Mouse (Mus musculus): ENCODE results near the gene Immp1l.

Gene Immp1l

DNA sequence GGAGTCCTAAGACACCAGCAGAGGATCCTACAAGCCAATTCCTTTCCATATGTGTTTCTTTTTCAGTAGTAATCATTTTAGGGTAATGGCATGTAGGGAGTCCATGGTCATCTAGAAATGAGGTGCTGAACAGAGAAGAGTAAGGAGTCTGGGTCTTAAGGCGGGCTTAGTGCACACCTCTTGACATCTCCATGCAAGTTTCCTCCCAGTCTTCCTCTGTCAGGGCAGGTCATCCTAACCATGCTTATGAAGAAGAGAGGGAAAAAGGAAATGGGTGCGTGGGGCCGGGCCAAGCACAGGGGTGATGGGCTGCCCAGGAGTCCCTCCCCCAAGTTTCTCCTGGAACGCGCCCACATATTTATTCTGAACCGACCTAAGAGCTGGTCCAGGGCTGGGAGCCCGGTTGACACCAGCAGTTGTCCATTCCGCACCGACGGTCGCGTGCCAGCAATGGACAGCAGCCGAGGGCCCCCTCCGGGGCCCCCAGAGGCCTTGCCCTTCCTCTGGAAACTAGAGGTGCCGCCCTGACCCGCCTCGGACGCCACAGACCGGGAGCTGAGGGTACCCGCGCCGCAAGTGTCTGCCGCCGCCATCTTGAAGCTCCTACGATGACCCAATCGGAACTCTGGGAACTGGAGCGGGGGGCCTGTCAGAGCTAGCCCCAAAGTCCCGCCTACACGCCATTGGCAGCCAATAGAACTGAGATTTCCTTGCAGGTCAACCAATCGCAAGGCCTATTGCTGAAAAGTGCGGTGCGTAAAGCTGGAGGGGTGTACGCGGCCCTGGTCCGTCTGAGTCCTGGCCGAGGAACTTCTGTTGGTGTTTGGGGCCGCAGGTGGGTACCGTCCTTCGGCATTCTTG lies at the start of gene Immp1l, which contains the start of gene Elp4:
TSS of gene Immp1l (plus strand) at position 743 of the 861 bp plus-strand sequence.
TSS of gene Elp4 (minus strand) at position 669 of the 861 bp plus-strand sequence.
- DNase-seq: peak; percentile 97

DNA sequence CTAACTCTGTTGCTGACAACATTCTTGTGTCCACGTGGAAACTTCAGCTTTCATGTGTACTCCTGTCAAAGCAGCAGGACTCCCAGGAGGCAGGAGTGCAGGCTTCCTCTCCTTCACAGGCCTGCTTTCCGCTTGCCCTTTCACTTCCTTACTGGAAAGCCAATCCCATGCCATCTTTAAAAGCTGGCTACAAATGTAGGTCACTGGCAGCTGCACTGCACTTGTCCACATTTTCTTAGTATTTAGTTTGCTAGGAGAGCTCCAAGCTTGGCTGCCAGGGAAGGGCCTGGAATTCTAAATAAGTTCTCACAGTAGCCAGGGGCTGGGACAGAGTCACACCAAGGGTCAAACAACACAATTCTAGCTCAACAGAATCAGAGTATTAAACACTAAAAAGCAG lies 49.7 kb upstream of the Immp1l start:
- peak; percentile 7 for DNase-seq

DNA sequence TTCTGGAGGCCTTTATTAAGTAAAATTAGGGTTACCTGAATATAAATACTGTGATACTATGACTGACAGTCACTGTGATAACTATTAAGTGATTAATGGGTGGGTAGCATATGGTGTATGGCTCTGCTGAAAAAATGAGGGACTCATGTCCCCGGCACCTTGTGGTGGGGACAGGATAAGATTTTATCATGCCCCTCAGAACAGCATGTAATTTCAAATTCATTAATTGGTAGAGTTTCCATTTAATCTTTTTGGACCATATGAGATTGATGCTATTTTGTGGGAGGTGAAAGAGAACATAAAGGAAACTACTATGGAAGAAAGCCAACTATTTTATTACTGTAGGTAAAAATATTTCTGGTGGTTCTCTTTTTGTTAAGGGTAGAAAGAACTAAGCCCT lies 31.0 kb upstream of the Immp1l start:
- DNase-seq: no peak

DNA sequence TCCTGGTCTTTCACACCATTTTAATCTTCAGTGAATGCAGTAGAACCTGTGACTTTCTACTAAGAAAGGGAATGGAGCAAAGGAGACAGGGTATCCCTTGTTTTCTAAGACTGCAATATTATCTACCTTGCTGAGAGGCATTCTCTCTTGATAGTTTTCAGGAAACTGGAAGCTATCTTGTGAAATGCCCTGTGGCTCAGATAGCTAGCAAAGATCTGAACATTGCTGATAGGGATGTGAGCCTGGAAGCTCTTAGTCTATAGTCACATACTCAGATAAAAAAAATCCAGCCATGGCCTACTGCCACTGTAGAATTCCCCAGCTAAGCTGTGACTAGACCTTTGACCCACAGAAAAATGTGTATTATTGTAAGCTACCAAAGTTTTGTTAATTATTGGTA lies 13.6 kb upstream of the Immp1l start:
- DNase-seq: no peak

DNA sequence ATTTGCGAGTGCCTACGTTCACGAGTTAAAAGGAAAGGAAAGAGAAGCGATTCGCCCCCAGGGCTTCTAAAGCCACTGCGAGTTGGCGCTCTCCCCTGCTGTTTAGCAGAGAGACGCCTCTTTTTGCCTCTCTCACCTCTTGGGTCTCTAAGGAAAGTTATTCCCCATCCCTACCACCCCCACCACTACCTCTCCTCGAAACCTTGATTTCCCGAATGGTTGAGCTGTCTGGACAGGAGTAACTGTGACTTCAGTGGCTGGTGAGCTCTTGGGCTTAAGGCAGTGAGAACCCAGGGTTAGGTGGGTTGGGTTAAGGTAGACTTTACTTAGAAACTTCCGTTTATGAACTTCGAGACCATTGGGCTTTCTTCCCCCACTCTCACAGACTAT lies 314 bp downstream of the Immp1l start:
- no peak for DNase-seq

DNA sequence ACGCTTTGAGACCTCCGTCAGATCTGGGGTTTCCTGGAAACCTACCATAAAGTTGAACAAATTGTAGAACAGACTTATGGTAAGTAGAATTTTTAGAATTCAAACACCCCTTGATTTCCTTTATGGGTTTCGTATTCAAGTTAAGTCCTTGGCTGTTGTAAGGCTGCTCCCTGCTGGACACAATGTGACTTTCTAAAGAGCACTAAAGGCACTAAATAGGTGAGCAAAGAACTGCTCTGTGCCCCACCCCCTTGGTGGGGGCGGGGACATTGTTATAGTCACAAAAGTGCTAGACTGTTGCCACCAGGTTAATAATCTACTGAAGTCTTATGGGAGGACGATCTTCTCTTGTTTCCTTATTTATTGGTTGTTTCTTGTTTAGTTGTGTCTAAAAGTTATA lies 3.9 kb downstream of the Immp1l start:
- peak; percentile 57 for DNase-seq

DNA sequence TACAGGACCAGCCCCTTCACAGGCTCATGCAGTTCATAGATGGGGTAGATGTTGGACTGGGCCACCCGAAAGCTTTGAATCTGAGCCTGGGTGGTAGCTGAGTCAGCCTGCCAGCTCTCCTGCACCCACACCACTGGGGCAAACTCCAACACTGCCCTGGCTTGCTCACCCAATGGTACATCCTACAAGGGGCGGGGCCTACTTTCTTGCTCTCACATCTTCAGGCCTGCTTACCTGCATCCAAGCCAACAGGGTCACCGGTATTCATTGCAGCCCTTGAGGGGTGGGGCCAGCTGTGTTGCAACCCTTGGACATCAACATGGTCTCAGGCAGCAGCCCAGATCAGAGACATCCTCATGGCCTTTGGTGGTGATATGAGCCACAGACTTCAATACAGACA lies 6.2 kb downstream of the Immp1l start:
- peak; percentile 17 for DNase-seq

DNA sequence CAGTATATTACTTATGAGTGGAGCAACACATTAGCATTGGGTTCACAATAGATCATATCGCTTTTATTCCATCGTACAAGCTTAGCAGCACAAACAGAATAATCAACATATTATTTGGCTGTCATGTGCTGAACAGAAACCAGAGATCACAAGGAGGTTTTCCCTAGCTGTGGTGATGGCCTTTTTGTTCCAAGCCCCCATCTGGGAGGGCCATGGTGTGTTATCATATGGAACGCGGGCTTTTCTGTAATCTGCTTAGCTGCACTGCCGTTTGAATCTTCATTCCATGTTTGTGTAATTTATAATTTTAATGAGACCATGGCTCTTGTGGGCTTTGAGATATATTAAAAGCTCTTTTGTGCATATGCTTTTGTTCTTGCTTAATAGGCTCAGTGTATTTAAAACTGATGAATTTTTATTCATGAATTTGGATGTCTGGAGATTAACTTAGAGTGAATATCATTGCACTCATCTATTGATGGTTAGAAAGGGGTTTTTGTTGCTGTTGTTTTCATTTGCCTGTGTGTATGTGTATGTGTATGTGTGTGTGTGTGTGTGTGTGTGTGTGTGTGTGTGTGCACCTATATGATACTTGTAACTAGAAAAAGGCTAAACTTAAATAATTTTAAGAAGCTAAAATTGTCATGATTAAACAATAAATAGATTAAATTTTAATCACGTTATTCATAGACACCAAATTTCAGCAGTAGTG lies 9.4 kb downstream of the Immp1l start:
- DNase-seq: no peak

DNA sequence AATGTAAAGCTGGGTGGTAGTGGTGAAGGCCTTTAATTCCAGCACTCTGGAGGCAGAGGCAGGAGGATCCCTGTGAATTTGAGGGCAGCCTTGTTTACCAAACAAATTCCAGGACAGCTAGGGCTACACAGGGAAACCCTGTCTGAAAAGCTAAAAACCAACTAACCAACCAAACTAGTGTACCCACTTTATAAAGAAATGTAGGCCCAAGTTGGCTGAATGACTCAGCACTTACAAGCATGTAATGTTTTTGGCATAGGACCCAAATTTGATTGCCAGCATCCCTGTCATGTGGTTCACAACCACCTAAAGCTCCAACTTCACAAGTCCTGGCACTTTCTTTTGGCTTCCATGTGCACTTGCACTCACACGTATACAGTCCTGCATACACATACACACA lies 12.2 kb downstream of the Immp1l start:
- DNase-seq: no peak

DNA sequence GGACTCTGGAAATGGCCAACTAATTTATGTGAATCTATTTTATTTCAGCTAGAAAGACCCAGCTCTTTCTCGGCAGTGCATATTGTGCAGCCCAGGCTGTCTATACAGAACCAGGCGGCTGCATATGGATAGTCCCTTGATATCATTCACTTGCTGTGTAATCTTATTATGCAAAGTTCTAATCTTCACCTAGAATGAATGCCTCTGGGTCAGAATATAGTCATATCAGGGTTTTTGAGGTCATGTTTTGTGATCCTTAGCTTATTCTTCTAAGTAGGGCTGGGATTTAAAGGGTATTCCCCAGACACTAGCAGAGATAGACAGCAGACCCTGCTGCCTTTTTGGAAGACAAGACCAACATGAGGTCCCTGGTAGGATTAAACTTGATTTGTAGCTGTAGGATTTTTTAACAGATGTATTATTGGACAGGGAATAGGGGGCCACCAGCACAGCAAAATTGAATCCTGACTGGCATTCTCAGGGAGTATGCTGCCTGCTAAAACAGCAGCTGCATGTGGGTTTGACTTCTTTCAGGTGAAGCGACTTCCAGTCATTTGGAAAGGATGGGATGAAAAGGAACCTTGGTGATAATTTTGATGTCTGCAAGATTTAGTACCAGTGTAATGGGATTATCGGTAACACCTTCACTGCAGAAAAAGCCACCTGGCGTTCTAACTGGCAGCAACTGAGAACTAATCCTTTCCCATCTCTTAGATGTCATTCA lies 13.3 kb downstream of the Immp1l start:
- no peak for DNase-seq

DNA sequence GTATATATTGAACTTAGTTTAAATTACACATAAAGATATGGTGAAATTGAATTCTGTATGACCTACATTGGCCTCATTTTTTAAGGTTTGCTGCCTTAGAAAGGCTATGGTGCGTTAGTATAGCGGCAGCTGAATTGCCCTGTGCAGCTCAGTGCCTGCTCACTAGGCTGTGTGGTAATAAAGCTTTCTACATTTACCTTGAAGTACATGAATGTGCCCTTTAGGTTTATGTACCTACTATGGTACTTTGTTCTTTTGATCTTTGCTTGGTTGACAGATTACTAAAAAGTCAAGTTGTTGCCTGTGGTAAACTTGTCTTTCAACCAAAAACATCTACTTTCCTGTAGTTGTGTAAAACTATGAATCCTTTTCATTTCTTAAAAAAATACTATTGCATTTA lies 45.7 kb downstream of the Immp1l start:
- no peak for DNase-seq

DNA sequence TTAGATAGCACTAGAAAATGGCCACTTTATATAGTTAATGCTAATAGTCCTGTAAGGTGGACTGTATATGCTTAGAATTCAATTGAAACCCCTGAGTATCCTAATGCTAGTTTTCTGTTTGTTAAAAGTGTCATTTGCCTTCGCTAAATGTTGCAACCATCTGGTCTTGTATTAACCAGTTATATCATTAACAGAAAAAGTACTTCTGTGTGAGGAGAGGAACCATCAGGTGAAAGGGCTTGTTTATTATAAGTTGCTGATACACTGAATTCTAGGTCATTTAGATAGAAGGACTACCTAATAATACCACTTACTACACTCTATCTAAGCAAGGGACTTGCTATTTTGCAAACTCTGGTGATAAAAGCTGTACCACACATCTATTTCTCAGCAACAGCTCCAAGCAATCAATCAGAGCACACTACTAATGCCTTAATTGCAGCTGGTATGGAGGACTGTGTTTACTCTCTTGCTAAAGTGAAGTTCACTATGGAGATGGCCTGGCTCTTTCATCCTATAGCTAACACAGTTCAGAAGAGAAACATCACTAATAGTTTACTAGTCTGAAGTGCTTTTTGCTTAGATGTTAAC lies 47.0 kb downstream of the Immp1l start:
- no peak for DNase-seq

DNA sequence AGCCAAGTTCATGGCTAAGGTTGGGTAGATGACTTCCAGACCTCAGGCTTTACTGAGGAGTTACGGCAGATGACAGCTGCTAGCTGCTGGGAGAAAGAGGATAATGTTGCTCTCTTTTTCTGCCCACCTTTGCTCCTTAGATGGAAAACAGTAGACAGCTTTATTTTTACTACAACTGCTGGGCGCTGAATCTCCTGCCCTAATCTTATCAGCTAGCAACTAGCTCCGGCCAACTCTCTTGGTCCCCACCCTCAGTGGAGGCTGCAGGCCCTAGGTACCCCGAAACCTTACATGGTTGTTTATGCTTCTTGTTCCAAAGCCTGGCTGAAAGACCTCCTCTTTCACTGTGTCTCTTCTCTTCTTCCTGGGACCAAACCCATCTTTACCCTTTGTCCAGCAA lies 49.4 kb downstream of the Immp1l start:
- no peak for DNase-seq

DNA sequence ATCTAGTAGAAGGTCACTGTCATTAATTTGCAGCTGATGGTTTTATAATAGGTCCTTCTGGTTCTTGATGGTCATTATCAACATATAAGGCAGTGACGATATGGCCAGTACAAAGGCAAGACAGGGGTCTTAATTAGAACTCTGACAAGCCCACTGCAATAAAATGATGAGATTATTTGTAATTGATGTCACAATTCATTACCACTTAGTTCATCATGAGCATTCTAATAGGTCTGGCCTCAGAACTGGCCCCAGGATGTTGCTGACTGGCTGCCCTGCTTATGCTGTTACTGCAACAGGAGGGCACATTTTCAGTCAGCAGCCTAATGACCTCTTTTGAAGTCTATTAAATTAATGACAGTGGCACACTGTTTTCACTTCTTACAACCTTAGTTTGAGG lies 59.0 kb downstream of the Immp1l start:
- DNase-seq: no peak

DNA sequence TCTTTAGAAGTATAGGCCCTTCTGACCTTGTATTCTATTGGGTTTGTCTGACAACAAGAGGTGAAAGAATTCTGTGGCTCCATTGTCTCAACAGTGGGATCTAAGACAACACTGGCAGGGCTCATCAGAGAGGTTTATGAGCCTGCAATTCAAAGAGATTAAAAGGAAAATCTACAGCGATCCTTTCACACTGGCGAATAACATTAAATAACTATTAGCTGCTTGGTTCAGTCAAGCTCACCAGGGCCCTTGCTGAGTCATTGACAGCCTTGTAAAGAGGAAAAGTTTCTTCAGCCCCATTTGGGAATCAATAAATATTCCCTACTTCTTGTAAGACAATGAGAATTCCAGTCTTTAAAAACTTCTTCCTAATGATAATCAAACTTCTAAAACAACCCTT lies 69.5 kb downstream of the Immp1l start:
- no peak for DNase-seq

DNA sequence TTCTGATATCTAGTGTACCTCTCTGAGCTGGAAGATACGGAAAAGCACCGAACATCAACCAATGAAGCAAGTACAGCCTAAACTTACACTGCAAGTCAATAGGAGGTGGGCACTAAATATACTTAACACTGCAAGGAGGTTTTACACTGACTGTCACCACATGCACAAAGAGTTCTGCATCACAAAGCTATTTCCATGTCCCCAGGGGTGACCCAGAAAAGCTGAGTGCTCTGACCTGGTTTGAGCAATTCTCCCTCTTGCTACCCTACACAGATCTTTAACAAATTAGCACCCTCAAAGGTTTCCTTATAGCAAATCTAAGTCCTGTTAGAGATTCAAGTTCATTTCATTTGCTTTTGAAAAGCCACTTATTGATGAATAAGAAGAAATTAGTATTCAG lies 73.6 kb downstream of the Immp1l start:
- DNase-seq: no peak

DNA sequence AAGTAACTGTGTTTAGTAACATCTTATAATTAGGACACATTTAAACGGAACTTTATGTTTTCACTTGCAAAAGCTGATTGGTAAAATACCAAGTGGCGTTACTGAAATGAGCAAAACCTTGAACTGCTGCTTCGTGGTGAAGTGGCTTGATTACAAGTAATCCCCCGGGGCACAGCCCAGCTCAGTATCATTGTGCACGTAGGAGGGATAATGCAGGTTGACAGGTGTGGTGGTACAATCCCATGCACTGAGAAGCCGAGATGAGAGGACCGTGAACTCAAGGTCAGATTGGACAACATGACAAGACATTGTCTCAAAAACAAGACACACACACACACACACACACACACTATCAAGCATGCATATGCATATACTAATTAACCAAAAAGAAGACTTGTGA lies 80.8 kb downstream of the Immp1l start:
- no peak for DNase-seq

DNA sequence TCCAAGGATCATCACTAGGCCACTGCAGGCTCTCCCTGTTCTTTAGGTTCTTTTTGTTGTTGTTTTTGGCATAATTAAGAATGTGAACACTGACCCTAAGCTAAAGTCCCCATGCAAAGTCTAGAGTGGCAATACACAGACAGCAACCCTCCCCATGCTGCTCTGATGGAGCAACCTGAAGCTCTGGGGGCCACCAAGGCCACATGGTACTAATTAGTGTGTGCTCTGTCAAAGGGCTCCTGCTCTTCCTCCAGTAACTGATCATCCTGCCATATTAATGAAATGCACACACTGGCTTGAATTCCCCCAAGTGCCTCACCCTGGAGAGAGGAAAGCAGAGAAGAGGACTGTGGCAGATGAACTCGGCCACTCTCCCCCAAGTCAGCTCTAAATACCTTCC lies 82.7 kb downstream of the Immp1l start:
- DNase-seq: no peak

DNA sequence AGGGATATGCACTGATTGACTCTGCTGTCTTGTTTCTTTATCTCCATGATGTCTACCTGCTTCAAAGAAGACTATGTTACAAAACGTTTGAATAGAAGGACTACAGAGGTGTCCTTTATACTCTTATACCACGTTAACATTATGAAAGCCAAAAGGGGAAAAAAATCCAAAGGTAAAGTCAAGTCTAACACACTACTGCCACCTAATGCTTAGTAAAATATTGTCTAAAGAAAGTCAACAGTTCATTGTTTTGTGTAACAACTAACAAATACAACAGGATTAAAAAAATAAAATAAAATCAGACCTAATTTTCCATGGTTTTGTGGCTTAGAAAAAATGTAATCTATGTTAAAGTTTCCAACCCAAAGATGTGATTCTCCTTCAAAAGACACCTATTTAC lies 83.6 kb downstream of the Immp1l start:
- no peak for DNase-seq

DNA sequence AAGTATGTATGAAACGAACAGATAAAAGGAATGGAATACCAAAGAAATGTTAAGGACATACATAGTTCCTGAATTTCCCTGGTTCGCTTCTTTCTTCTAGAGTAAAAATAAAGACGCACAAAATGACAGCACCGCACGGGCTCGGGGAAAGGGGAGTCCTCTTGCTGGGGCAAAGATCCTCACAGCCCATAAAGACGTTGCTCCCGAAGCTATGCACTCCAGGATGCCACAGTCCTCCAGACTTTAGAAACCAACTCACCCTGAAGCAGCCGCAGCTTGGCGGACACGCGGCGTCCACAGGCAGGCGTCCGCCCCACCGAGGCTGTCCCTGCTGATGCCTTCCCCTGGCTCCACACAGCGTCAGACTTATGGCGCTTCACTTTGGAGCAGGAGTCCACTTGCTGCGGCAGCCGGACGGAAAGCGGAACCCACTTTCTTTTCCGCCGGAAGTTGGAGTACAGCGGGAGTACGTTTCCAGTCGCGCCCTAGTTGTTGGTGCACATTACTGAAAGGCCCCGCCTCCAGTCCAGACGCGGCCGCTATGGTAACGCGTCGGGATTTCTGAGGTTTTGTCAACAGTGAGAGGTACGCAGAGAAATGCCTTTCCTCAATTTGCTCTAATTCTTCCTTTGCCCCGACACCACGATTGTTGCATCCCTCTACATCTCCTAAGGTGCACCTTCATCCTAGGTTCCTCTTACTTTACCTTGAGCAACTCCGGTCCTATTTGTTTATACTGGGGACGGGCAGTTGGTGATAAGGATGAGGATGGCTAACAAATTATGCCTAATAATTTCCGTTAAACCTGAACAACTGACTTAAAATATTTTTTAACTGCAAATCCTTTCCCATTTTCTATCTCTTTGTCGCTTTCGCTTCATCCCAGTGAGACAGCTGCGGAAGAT lies 98.6 kb downstream of the Immp1l start, which contains the start of gene Dnajc24:
TSS of gene Dnajc24 (minus strand) at position 715 of the 905 bp plus-strand sequence.
- DNase-seq: peak; percentile 93

DNA sequence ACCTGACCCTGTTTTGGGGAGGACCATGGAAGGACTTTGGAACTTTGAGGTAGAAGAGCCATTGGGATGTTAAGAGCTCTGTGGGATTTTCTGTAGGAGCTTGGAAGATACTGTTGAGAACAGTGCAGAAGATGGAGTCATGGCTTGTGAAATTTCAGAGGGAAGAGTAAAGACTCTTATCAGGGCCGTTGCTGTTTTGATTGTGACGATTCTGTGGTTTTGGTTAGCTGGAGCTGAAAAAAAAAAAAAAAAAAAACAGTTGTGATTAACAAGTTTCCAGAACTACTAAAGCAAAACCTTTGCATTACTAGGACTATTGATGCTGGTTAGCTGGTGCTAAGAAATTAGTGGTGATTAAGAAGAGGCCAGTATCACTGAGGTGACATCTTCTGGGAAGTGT lies 104.0 kb downstream of the Immp1l start:
- DNase-seq: no peak
